Mouse (Mus musculus): ENCODE data around the gene Apcs. TPM values are rescaled to one million over a fixed set of nuclear protein-coding genes. Genes with fewer than 3 reads are reported as not detected.

Gene Apcs
- polyA plus RNA-seq (2017; shearing (Covaris generic)): not detected

GRCm38 (mm10) chr1:172894777-172895357, at the start of gene Apcs:
Gene Apcs (minus strand): TSS chr1:172895041.

Other genes with a start within 250 kb of the Apcs start
- not detected for gene Crp, start 197.0 kb downstream of the Apcs start, polyA plus RNA-seq (2017; shearing (Covaris generic))
- not detected for gene Olfr16, start 55.4 kb upstream of the Apcs start, polyA plus RNA-seq (2017; shearing (Covaris generic))
- not detected for gene Olfr1408, start 242.3 kb upstream of the Apcs start, polyA plus RNA-seq (2017; shearing (Covaris generic))